Mouse (Mus musculus): ENCODE results near the gene Lrp6.

GRCm38 (mm10) chr6:134440023-134440422, 126.7 kb downstream of the Lrp6 start:
- TF ChIP-seq CTCF (IDR thresholded peaks at IDR 0.05; ENCODE audit: low read depth) (no peak), EP300 (IDR thresholded peaks at IDR 0.05; ENCODE audit: low read depth) (no peak)

All from heart, postnatal 0 days (tissue).